Mouse (Mus musculus) hindlimb bud, embryonic 11.5 days (tissue): Measurements from ENCODE around the gene Gm49336.

Experiments
- DNase-seq: peaks from one replicate; pipeline ENCODE4 v3.0.0-alpha.2; 2012; ENCODE audit warnings: low read depth, low spot score; ENCODE audit errors: extremely low spot score

Gene Gm49336

DNA sequence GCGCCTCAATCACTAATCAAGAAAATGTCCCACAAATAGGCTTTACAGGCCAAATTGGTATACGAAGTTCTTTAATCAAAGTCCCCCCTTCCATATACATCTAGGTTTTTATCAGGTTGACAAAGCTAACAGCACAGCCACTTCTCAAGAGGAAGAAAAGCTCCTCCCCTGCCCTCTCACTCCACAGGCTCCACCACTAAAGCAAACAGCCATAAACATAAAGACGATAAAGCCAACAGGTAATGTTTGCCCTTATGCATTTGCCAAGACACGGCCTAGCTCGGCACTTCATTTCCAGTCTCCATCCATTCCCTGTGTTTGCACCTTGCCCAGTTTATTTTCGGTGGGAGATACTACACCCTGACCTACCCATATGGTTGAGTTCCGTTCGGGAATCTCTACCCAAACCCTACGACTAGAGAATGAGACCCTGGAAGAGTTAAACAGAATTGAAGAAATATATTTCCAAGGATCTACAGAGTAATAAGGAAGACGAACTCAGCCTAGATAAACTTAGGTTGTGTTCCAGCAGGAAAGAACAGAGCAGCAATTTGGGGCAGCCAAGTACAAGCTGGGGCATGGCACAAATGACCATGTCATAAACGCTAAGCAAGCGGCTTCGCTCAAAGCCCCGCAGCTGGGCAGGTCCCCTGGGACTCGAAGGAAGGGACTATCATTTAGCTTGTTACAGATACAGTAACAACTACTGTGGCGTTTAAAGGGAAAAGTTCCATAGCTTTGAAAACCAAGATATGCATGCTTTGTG lies 80.3 kb downstream of the Gm49336 start:
- no peak for DNase-seq

DNA sequence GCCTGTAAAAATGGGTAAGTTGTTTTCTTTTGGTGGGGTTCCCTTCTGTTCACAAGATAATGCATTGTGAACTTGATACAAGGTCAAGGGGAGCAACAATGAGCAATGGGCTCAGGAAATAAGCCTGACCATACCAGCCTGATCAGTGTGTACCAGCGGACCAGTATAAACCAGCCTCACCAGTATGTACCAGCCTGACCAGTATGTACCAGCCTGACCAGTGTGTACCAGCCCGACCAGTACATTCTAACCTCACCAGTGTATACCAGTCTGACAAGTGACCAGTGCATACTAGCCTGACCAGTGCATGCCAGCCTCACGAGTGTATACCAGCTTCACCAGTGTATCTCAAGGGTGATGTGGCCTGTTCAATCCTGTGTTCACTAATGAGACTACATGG lies 87.9 kb downstream of the Gm49336 start:
- DNase-seq, result no peak
